Mouse (Mus musculus) heart, postnatal 0 days (tissue): ENCODE results near the gene Mark3. TPM values are rescaled to one million over a fixed set of nuclear protein-coding genes. Genes with fewer than 3 reads are reported as not detected.
A peak's percentile ranks its signal among the peaks of the same experiment; 100 is the strongest.

ENCODE experiments used
- ATAC-seq: fragments of 200-750 bp; cut with Nextera tagmentation; 2 replicates; pipeline ENCODE4 v1.8.0; 2017; ENCODE audit warnings: low read depth, moderate number of reproducible peaks, moderate library complexity; ENCODE audit not compliant: insufficient read depth
- DNase-seq: peaks from one replicate; pipeline ENCODE4 v3.0.0-alpha.2; 2016; ENCODE audit warnings: low spot score
- H3K27ac ChIP-seq: fragments of 300-500 bp; sonication (generic); 2 replicates; pipeline ENCODE4 v1.5.1; 2014; ENCODE audit warnings: low read depth, mild to moderate bottlenecking
- H3K27me3 ChIP-seq: fragments of 300-500 bp; sonication (generic); 2 replicates; pipeline ENCODE4 v1.6.1; 2014; ENCODE audit warnings: low read length, mixed read lengths; ENCODE audit not compliant: control insufficient read depth, insufficient read depth
- H3K36me3 ChIP-seq: fragments of 300-500 bp; sonication (generic); replicated peaks from 2 replicates; pipeline ENCODE4 v1.6.1; 2014; ENCODE audit warnings: low read length, mixed read lengths; ENCODE audit not compliant: control insufficient read depth, insufficient read depth
- H3K4me1 ChIP-seq: fragments of 300-500 bp; sonication (generic); 2 replicates; pipeline ENCODE4 v1.6.1; 2014; ENCODE audit warnings: antibody characterized with exemption; ENCODE audit not compliant: control insufficient read depth, insufficient read depth
- H3K4me2 ChIP-seq: fragments of 300-500 bp; sonication (generic); 2 replicates; pipeline ENCODE4 v1.6.1; 2014; ENCODE audit warnings: low read depth, mild to moderate bottlenecking, low read length, moderate library complexity
- H3K4me3 ChIP-seq: fragments of 300-500 bp; sonication (generic); 2 replicates; pipeline ENCODE4 v1.5.1; 2014; ENCODE audit warnings: low read depth, low read length
- H3K9ac ChIP-seq: fragments of 300-500 bp; sonication (generic); replicated peaks from 2 replicates; pipeline ENCODE4 v1.6.1; 2014; ENCODE audit warnings: low read depth, low read length, mixed read lengths
- H3K9me3 ChIP-seq: fragments of 300-500 bp; sonication (generic); replicated peaks from 2 replicates; pipeline ENCODE4 v1.6.1; 2016; ENCODE audit warnings: low read length; ENCODE audit not compliant: control insufficient read depth
- CTCF ChIP-seq: IDR thresholded peaks from 2 replicates; pipeline ENCODE4 v1.5.1; 2016; ENCODE audit warnings: antibody characterized with exemption, control low read depth, low read depth
- EP300 ChIP-seq: IDR thresholded peaks from 2 replicates; pipeline ENCODE4 v1.6.1; 2016; ENCODE audit warnings: antibody characterized with exemption, low read depth
- WGBS: fragments of 180-500 bp; shearing (Covaris S2); extraction: QIAGEN DNeasy Blood & Tissue Kit; methylation state at CpG from one replicate; pipeline ENCODE4 v1.1.7; 2014; 5-methylcytosine and 5-hydroxymethylcytosine counted together
- polyA plus RNA-seq: library from polyadenylated mRNA; unstranded; fragments of >200 nt; fragmentation: Nextera tagmentation; extraction: Ambion mirVana; gene quantifications from 2 replicates; pipeline ENCODE4 v1.2.1, GENCODE M21; 2015
- total RNA-seq: library from RNA; depleted of rRNA; stranded (reverse); fragments of >200 nt; gene quantifications from 2 replicates; pipeline ENCODE4 v1.2.3, GENCODE M21; 2014; ENCODE audit warnings: low replicate concordance

The Mark3 gene
- total and polyA plus RNA-seq, 2 experiments from 2014 or later = 20.0 to 66.3 TPM

GRCm38 (mm10) chr12:111603871-111604270 lies 29.5 kb downstream of the Mark3 start:
- Histone ChIP-seq H3K4me2 (no peak overlapping the region), H3K9me3 (no peaks in the 10 kb centered on the region), H3K27ac (no peak overlapping the region), H3K9ac (no peak overlapping the region), H3K4me1 (no peaks in the 10 kb centered on the region), H3K4me3 (no peak overlapping the region), H3K36me3 (peaks cover 49% of the 10 kb centered on the region), H3K27me3 (no peaks in the 10 kb centered on the region)
- 89% methylated on average over 3 of the region's 3 CpGs for WGBS
- ATAC-seq (no peak), DNase-seq (no peak)
- no peak for TF ChIP-seq CTCF
- TF ChIP-seq EP300 = no peak

- H3K9ac ChIP-seq = no peak overlapping the region
- no peaks in the 10 kb centered on the region for H3K27me3 ChIP-seq
- H3K4me2 ChIP-seq = no peak overlapping the region
- H3K4me3 ChIP-seq = no peak overlapping the region
- DNase-seq (no peak), ATAC-seq (no peak)
- peaks cover 42% of the 10 kb centered on the region for H3K36me3 ChIP-seq
- H3K4me1 ChIP-seq = no peaks in the 10 kb centered on the region
- no peak overlapping the region for H3K27ac ChIP-seq
- 96% methylated on average over 2 of the region's 2 CpGs for WGBS
- H3K9me3 ChIP-seq = no peaks in the 10 kb centered on the region
- TF ChIP-seq CTCF (no peak), EP300 (no peak)
Observed at GRCm38 (mm10) chr12:111605619-111606018, 31.3 kb downstream of the Mark3 start.

GRCm38 (mm10) chr12:111608015-111608414 lies 33.7 kb downstream of the Mark3 start:
- no peaks in the 10 kb centered on the region for H3K27me3 ChIP-seq
- DNase-seq (no peak), ATAC-seq (no peak)
- 34% methylated on average over 5 of the region's 5 CpGs for WGBS
- no peak overlapping the region for H3K4me3 ChIP-seq
- no peaks in the 10 kb centered on the region for H3K4me1 ChIP-seq
- no peak overlapping the region for H3K27ac ChIP-seq
- no peak overlapping the region for H3K9ac ChIP-seq
- H3K9me3 ChIP-seq = no peaks in the 10 kb centered on the region
- TF ChIP-seq CTCF (no peak), EP300 (no peak)
- no peak overlapping the region for H3K4me2 ChIP-seq
- peaks cover 40% of the 10 kb centered on the region for H3K36me3 ChIP-seq

GRCm38 (mm10) chr12:111614475-111615141 lies 40.3 kb downstream of the Mark3 start:
- WGBS = 80% methylated on average over 5 of the region's 5 CpGs
- H3K27me3 ChIP-seq = no peaks in the 10 kb centered on the region
- peaks cover 44% of the 10 kb centered on the region for H3K36me3 ChIP-seq
- H3K9me3 ChIP-seq = no peaks in the 10 kb centered on the region
- H3K4me1 ChIP-seq = peaks cover 9% of the 10 kb centered on the region; the same call in 1 of the 2 replicates
- ATAC-seq = no peak
- no peak overlapping the region for H3K4me2 ChIP-seq
- H3K4me3 ChIP-seq = no peak overlapping the region
- no peak for DNase-seq
- no peak overlapping the region for H3K27ac ChIP-seq
- TF ChIP-seq CTCF = no peak
- TF ChIP-seq EP300 = no peak
- H3K9ac ChIP-seq = no peak overlapping the region

GRCm38 (mm10) chr12:111618266-111618665 lies 43.9 kb downstream of the Mark3 start:
- no peaks in the 10 kb centered on the region for H3K27me3 ChIP-seq
- H3K4me2 ChIP-seq = no peak overlapping the region
- 44% methylated on average over 7 of the region's 7 CpGs for WGBS
- 0 out of 2 replicates have a peak overlapping the region, but pooled peaks have one; percentile 43 for H3K27ac ChIP-seq
- H3K9me3 ChIP-seq = no peaks in the 10 kb centered on the region
- TF ChIP-seq EP300 (no peak), CTCF (no peak)
- peaks cover 9% of the 10 kb centered on the region; the same call in 1 of the 2 replicates for H3K4me1 ChIP-seq
- no peak for ATAC-seq
- no peak for DNase-seq
- no peak overlapping the region for H3K4me3 ChIP-seq
- H3K9ac ChIP-seq = no peak overlapping the region
- peaks cover 55% of the 10 kb centered on the region for H3K36me3 ChIP-seq

- no peaks in the 10 kb centered on the region for H3K4me1 ChIP-seq
Observed at GRCm38 (mm10) chr12:111648061-111648645, 73.8 kb downstream of the Mark3 start.

More at GRCm38 (mm10) chr12:111648061-111648645, 73.8 kb downstream of the Mark3 start:
- peak; percentile 72 for ATAC-seq
- no peak overlapping the region for H3K4me2 ChIP-seq
- no peak overlapping the region for H3K9ac ChIP-seq
- H3K4me3 ChIP-seq = no peak overlapping the region
- H3K27ac ChIP-seq = no peak overlapping the region
- peak; percentile 58 for DNase-seq
- no peaks in the 10 kb centered on the region for H3K9me3 ChIP-seq
- peaks cover 89% of the 10 kb centered on the region for H3K36me3 ChIP-seq
- TF ChIP-seq CTCF (peak; percentile 88), EP300 (no peak)
- no peaks in the 10 kb centered on the region for H3K27me3 ChIP-seq
- WGBS = 52% methylated on average over 6 of the region's 6 CpGs
